Mouse (Mus musculus): ENCODE measurements around the gene Steap2. TPM values are rescaled to one million over a fixed set of nuclear protein-coding genes. Genes with fewer than 3 reads are reported as not detected.

The Steap2 gene
- total RNA-seq, 2 experiments from 2014 or later = 0.74 to 0.91 TPM

GRCm38 (mm10) chr5:5679459-5679858 is 14.9 kb downstream of the Steap2 start:
- intact Hi-C loops (cut with DNase I; ENCODE audit: low total_unique reads) = no loop called here
- no peak for DNase-seq

- intact Hi-C loops (cut with DNase I; ENCODE audit: low total_unique reads) = no loop called here
These were observed 18.3 kb downstream of the Steap2 start for GRCm38 (mm10) chr5:5676082-5676481.

GRCm38 (mm10) chr5:5668920-5669319 is 25.5 kb downstream of the Steap2 start:
- intact Hi-C loops (cut with DNase I; ENCODE audit: low total_unique reads) = no loop called here
- no peak for DNase-seq

More at GRCm38 (mm10) chr5:5676082-5676481, 18.3 kb downstream of the Steap2 start:
- no peak for DNase-seq

GRCm38 (mm10) chr5:5664371-5664926 is 29.9 kb downstream of the Steap2 start:
- intact Hi-C loops (cut with DNase I; ENCODE audit: low total_unique reads) = no loop called here

GRCm38 (mm10) chr5:5663655-5664370 is 30.6 kb downstream of the Steap2 start, which contains the start of gene Cfap69:
TSS of gene Cfap69 (minus strand) at chr5:5664239.
- intact Hi-C loops (cut with DNase I; ENCODE audit: low total_unique reads) = no loop called here
- peak; percentile 65 for DNase-seq

More at GRCm38 (mm10) chr5:5664371-5664926, 29.9 kb downstream of the Steap2 start:
- DNase-seq = no peak

- intact Hi-C loops (cut with DNase I; ENCODE audit: low total_unique reads) = no loop called here
- no peak for DNase-seq
These were observed 31.3 kb downstream of the Steap2 start for GRCm38 (mm10) chr5:5663057-5663456.

- intact Hi-C loops (cut with DNase I; ENCODE audit: low total_unique reads) = no loop called here
- DNase-seq = no peak
These were observed 35.7 kb downstream of the Steap2 start for GRCm38 (mm10) chr5:5658680-5659079.

- intact Hi-C loops (cut with DNase I; ENCODE audit: low total_unique reads) = no loop called here
- DNase-seq = no peak
These were observed 36.4 kb downstream of the Steap2 start for GRCm38 (mm10) chr5:5657932-5658331.

- intact Hi-C loops (cut with DNase I; ENCODE audit: low total_unique reads) = loop anchor here (5.0 kb wide), 1 partner anchor 103 kb away; no protein-coding TSS in a partner anchor
- DNase-seq = no peak
These were observed 45.4 kb downstream of the Steap2 start for GRCm38 (mm10) chr5:5648817-5649569.

- intact Hi-C loops (cut with DNase I; ENCODE audit: low total_unique reads) = loop anchor here (5.0 kb wide), 1 partner anchor 106 kb away; no protein-coding TSS in a partner anchor
- DNase-seq = no peak
These were observed 48.2 kb downstream of the Steap2 start for GRCm38 (mm10) chr5:5646173-5646572.

GRCm38 (mm10) chr5:5638496-5638895 is 55.9 kb downstream of the Steap2 start:
- intact Hi-C loops (cut with DNase I; ENCODE audit: low total_unique reads) = no loop called here

GRCm38 (mm10) chr5:5625491-5625890 is 68.9 kb downstream of the Steap2 start:
- intact Hi-C loops (cut with DNase I; ENCODE audit: low total_unique reads) = no loop called here
- no peak for DNase-seq

More at GRCm38 (mm10) chr5:5638496-5638895, 55.9 kb downstream of the Steap2 start:
- DNase-seq = no peak

- no peak for DNase-seq
- intact Hi-C loops (cut with DNase I; ENCODE audit: low total_unique reads) = no loop called here
These were observed 76.0 kb downstream of the Steap2 start for GRCm38 (mm10) chr5:5618329-5618728.

Other genes with a start within 250 kb of the Steap2 start
- not detected for gene 1700015F17Rik, start 215.4 kb downstream of the Steap2 start, total RNA-seq (2021)
- gene Cldn12, start 179.6 kb downstream of the Steap2 start, total RNA-seq (2021) = 10 to 100 TPM in 1 of 2 experiments, 1 to 10 TPM in 1; 9.3 to 11.2 TPM
- gene Gtpbp10, start 135.0 kb downstream of the Steap2 start, total RNA-seq (2021) = 1 to 10 TPM; 5.6 to 5.8 TPM
- not detected for gene Gm8773, start 120.8 kb downstream of the Steap2 start, total RNA-seq (2021)
- under 1 TPM; 0.25 to 0.40 TPM for gene Cfap69, start 30.3 kb downstream of the Steap2 start, total RNA-seq (2021)
- gene Steap1, start 54.7 kb upstream of the Steap2 start, total RNA-seq (2021) = under 1 TPM; 0.29 to 0.31 TPM